Mouse (Mus musculus) kidney, postnatal 0 days (tissue): ENCODE results near the gene Fam69b. TPM values are rescaled to one million over a fixed set of nuclear protein-coding genes. Genes with fewer than 3 reads are reported as not detected.

Source experiments
- ATAC-seq: fragments of 200-750 bp; cut with Nextera tagmentation; replicated peaks from 2 replicates; pipeline ENCODE4 v1.8.0; 2017; ENCODE audit warnings: low read depth, moderate number of reproducible peaks, moderate TSS enrichment, moderate library complexity; ENCODE audit not compliant: low FRiP score
- DNase-seq: peaks from one replicate; pipeline ENCODE4 v3.0.0-alpha.2; 2016; ENCODE audit warnings: low spot score
- H3K27ac ChIP-seq: fragments of 300-500 bp; sonication (generic); 2 replicates; pipeline ENCODE4 v1.5.1; 2014; ENCODE audit warnings: mild to moderate bottlenecking
- H3K27me3 ChIP-seq: fragments of 300-500 bp; sonication (generic); 2 replicates; pipeline ENCODE4 v1.6.1; 2014; ENCODE audit warnings: low read length, mixed read lengths; ENCODE audit not compliant: insufficient read depth
- H3K36me3 ChIP-seq: fragments of 300-500 bp; sonication (generic); 2 replicates; pipeline ENCODE4 v1.6.1; 2014; ENCODE audit warnings: low read length, mixed read lengths; ENCODE audit not compliant: insufficient read depth
- H3K4me1 ChIP-seq: fragments of 300-500 bp; sonication (generic); replicated peaks from 2 replicates; pipeline ENCODE4 v1.6.1; 2014; ENCODE audit warnings: antibody characterized with exemption, low read length, mixed read lengths; ENCODE audit not compliant: insufficient read depth
- H3K4me2 ChIP-seq: fragments of 300-500 bp; sonication (generic); 2 replicates; pipeline ENCODE4 v1.6.1; 2014; ENCODE audit warnings: mild to moderate bottlenecking, low read length, moderate library complexity, mixed read lengths
- H3K4me3 ChIP-seq: fragments of 300-500 bp; sonication (generic); replicated peaks from 2 replicates; pipeline ENCODE4 v1.5.1; 2014; ENCODE audit warnings: low read depth, low read length
- H3K9ac ChIP-seq: fragments of 300-500 bp; sonication (generic); 2 replicates; pipeline ENCODE4 v1.6.1; 2014; ENCODE audit warnings: low read depth, low read length
- H3K9me3 ChIP-seq: fragments of 300-500 bp; sonication (generic); replicated peaks from 2 replicates; pipeline ENCODE4 v1.6.1; 2016; ENCODE audit warnings: low read length, inconsistent platforms, mixed read lengths
- CTCF ChIP-seq: IDR thresholded peaks from 2 replicates; pipeline ENCODE4 v1.5.1; 2016; ENCODE audit warnings: antibody characterized with exemption, low read depth, mild to moderate bottlenecking, moderate library complexity
- WGBS: fragments of 180-500 bp; shearing (Covaris S2); extraction: QIAGEN DNeasy Blood & Tissue Kit; methylation state at CpG from one replicate; pipeline ENCODE4 v1.1.7; 2014; 5-methylcytosine and 5-hydroxymethylcytosine counted together
- polyA plus RNA-seq: library from polyadenylated mRNA; unstranded; fragments of >200 nt; fragmentation: Nextera tagmentation; extraction: Ambion mirVana; gene quantifications from 2 replicates; pipeline ENCODE4 v1.2.1, GENCODE M21; 2015

Gene Fam69b
- polyA plus RNA-seq, 1 experiment from 2014 or later: 29.5 TPM

GRCm38 (mm10) chr2:26590962-26591361 is 37.3 kb upstream of the Fam69b start:
- WGBS: 83% methylated on average over 7 of the region's 7 CpGs
- Histone ChIP-seq H3K4me2 (peak overlapping the region; percentile 76), H3K9ac (peak overlapping the region; percentile 51), H3K4me1 (peaks cover 4% of the 10 kb centered on the region; the same call in 1 of the 2 replicates), H3K9me3 (no peaks in the 10 kb centered on the region), H3K4me3 (0 out of 2 replicates have a peak overlapping the region, but pooled peaks have one; percentile 53), H3K27ac (peak overlapping the region; percentile 10; the same call in 1 of the 2 replicates), H3K27me3 (no peaks in the 10 kb centered on the region), H3K36me3 (peaks cover 19% of the 10 kb centered on the region)
- DNase-seq (no peak), ATAC-seq (no peak)
- TF ChIP-seq CTCF: no peak

- peak overlapping the region; percentile 51 for H3K9ac ChIP-seq
- no peaks in the 10 kb centered on the region for H3K9me3 ChIP-seq
- H3K4me3 ChIP-seq: no peak overlapping the region
- no peak overlapping the region; the same call in 1 of the 2 replicates for H3K27ac ChIP-seq
- H3K36me3 ChIP-seq: peaks cover 21% of the 10 kb centered on the region
- H3K4me2 ChIP-seq: peak overlapping the region; percentile 76; the same call in 1 of the 2 replicates
- H3K4me1 ChIP-seq: peaks cover 4% of the 10 kb centered on the region; the same call in 1 of the 2 replicates
- no peaks in the 10 kb centered on the region for H3K27me3 ChIP-seq
- TF ChIP-seq CTCF: no peak
- 67% methylated on average over 12 of the region's 12 CpGs for WGBS
- DNase-seq (no peak), ATAC-seq (no peak)
These were observed 36.8 kb upstream of the Fam69b start for GRCm38 (mm10) chr2:26591416-26591815.

- TF ChIP-seq CTCF: no peak
- ATAC-seq (no peak), DNase-seq (no peak)
- Histone ChIP-seq H3K27me3 (no peaks in the 10 kb centered on the region), H3K4me1 (0 out of 2 replicates have a peak, but pooled peaks cover 4% of the 10 kb centered on the region), H3K9me3 (no peaks in the 10 kb centered on the region), H3K4me3 (no peak overlapping the region), H3K36me3 (peaks cover 24% of the 10 kb centered on the region), H3K27ac (no peak overlapping the region), H3K9ac (no peak overlapping the region), H3K4me2 (no peak overlapping the region)
- WGBS: 52% methylated on average over 9 of the region's 9 CpGs
These were observed 34.8 kb upstream of the Fam69b start for GRCm38 (mm10) chr2:26593211-26594021.

GRCm38 (mm10) chr2:26594022-26594346 is 34.3 kb upstream of the Fam69b start:
- peak; percentile 62 for TF ChIP-seq CTCF
- Histone ChIP-seq H3K4me3 (no peak overlapping the region), H3K4me1 (0 out of 2 replicates have a peak, but pooled peaks cover 4% of the 10 kb centered on the region), H3K9me3 (no peaks in the 10 kb centered on the region), H3K27ac (no peak overlapping the region), H3K27me3 (no peaks in the 10 kb centered on the region), H3K36me3 (peaks cover 24% of the 10 kb centered on the region), H3K4me2 (no peak overlapping the region), H3K9ac (no peak overlapping the region)
- no peak; the same call in 1 of the 2 replicates for ATAC-seq
- peak; percentile 62 for DNase-seq
- WGBS: 63% methylated on average over 9 of the region's 9 CpGs

DNA sequence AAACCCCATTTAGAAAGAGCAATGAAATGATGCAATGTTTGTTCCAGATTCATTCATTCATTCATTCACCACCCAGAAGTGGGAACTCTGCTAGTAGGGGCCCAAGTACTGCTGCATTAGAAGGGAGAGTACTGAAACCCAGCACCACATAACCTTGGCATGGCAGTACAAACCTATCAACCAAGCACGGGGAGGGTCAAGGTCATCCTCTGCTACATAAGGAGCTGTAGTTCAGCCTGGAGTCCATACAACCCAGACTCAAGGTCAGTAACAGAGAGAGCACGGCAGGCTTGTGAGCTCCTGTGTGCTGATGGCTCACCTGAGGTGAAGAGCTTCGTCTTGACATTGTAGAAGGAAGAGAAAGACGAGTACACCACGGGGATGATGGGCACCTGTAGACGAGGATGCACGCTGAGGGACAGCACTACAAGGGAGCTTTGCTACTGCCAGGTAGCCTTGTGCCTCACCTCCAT is 33.8 kb upstream of the Fam69b start:
- peaks cover 24% of the 10 kb centered on the region for H3K36me3 ChIP-seq
- DNase-seq: no peak

GRCm38 (mm10) chr2:26594934-26595724 is 33.1 kb upstream of the Fam69b start:
- peaks cover 24% of the 10 kb centered on the region for H3K36me3 ChIP-seq
- WGBS: 54% methylated on average over 6 of the region's 6 CpGs
- TF ChIP-seq CTCF: no peak
- H3K4me2 ChIP-seq: no peak overlapping the region
- no peak overlapping the region for H3K4me3 ChIP-seq
- DNase-seq (peak; percentile 58), ATAC-seq (peak; percentile 64)
- peak overlapping the region; percentile 77 for H3K27ac ChIP-seq
- H3K9me3 ChIP-seq: no peaks in the 10 kb centered on the region
- no peaks in the 10 kb centered on the region for H3K27me3 ChIP-seq
- peak overlapping the region; percentile 13; the same call in 1 of the 2 replicates for H3K9ac ChIP-seq
- 0 out of 2 replicates have a peak, but pooled peaks cover 5% of the 10 kb centered on the region for H3K4me1 ChIP-seq

More for the DNA sequence above, 33.8 kb upstream of the Fam69b start:
- Histone ChIP-seq H3K4me3 (no peak overlapping the region), H3K9ac (no peak overlapping the region), H3K27me3 (no peaks in the 10 kb centered on the region), H3K9me3 (no peaks in the 10 kb centered on the region), H3K4me2 (no peak overlapping the region), H3K4me1 (0 out of 2 replicates have a peak, but pooled peaks cover 4% of the 10 kb centered on the region), H3K27ac (peak overlapping the region; percentile 77)
- WGBS: 78% methylated on average over 7 of the region's 7 CpGs
- no peak for TF ChIP-seq CTCF
- no peak for ATAC-seq
